Mouse (Mus musculus) E14TG2a.4 (cell line): ENCODE measurements at regions not wholly inside any gene's neighbourhood (a gene's known extent, or its start where the extent isn't known, plus 50 kb on each side); places are given as distances from the start of the nearest gene placed in this dataset.

ENCODE experiments used
- H3K27me3 ChIP-seq: 2 replicates; pipeline ENCODE4 v1.6.1; 2014; ENCODE audit warnings: low read length, control low read depth; ENCODE audit not compliant: insufficient read depth
- H3K36me3 ChIP-seq: 2 replicates; pipeline ENCODE4 v1.6.1; 2014; ENCODE audit warnings: low read length, control low read depth; ENCODE audit not compliant: insufficient read depth
- H3K4me1 ChIP-seq: replicated peaks from 2 replicates; pipeline ENCODE4 v1.6.1; 2014; ENCODE audit warnings: low read depth, low read length, control low read depth
- H3K4me3 ChIP-seq: replicated peaks from 2 replicates; pipeline ENCODE4 v1.5.1; 2014; ENCODE audit warnings: mild to moderate bottlenecking, low read length
- H3K9me3 ChIP-seq: 2 replicates; pipeline ENCODE4 v1.6.1; 2014; ENCODE audit warnings: low read length, control low read depth
- CTCF ChIP-seq: conservative IDR thresholded peaks from 2 replicates; pipeline ENCODE4 v1.5.1; 2014; ENCODE audit warnings: low read length
- NANOG ChIP-seq: IDR thresholded peaks from 2 replicates; pipeline ENCODE4 v1.6.1; 2014; ENCODE audit warnings: borderline replicate concordance, low read length, mixed read lengths
- POU5F1 ChIP-seq: IDR thresholded peaks from 2 replicates; pipeline ENCODE4 v1.6.1; 2014; ENCODE audit warnings: low read length, borderline replicate concordance

- Histone ChIP-seq H3K27me3 (no peaks in the 10 kb centered on the region), H3K36me3 (no peaks in the 10 kb centered on the region), H3K4me1 (no peaks in the 10 kb centered on the region), H3K9me3 (no peaks in the 10 kb centered on the region), H3K4me3 (no peak overlapping the region)
- TF ChIP-seq NANOG = no peak
- no peak for TF ChIP-seq CTCF
- TF ChIP-seq POU5F1 = no peak
Observed at GRCm38 (mm10) chr6:95264011-95264869, 57.7 kb upstream of the Gm10234 start.

- Histone ChIP-seq H3K4me3 (no peak overlapping the region), H3K4me1 (no peaks in the 10 kb centered on the region), H3K36me3 (no peaks in the 10 kb centered on the region), H3K9me3 (no peaks in the 10 kb centered on the region), H3K27me3 (no peaks in the 10 kb centered on the region)
- no peak for TF ChIP-seq POU5F1
- TF ChIP-seq NANOG = no peak
Observed at GRCm38 (mm10) chr6:95269524-95269923, 52.4 kb upstream of the Gm10234 start.
